8 mouse cellular contexts compared by ENCODE assay signal in genomic region chr4:53931499-53931898, GRCm38 (mm10).
A peak's percentile ranks its signal among the peaks of the same experiment; 100 is the strongest.
DNase-seq lines count a peak whose midpoint lies in the region; ATAC-seq and TF ChIP-seq lines count a peak whose summit lies in the region.

No protein-coding gene starts in this region.

- H3K79me2 ChIP-seq in liver, adult 2 months (ENCODE audit: control insufficient read depth, insufficient read depth, low read length), result no peaks in the 10 kb centered on the region

- H3K36me3 ChIP-seq in heart, embryonic 14.5 days (ENCODE audit: control insufficient read depth, insufficient read depth, low read length), result no peaks in the 10 kb centered on the region
- no peaks in the 10 kb centered on the region for H3K36me3 ChIP-seq in kidney, embryonic 16.5 days (ENCODE audit: insufficient read depth, low read length)
- no peaks in the 10 kb centered on the region for H3K36me3 ChIP-seq in liver, adult 2 months (ENCODE audit: control insufficient read depth, insufficient read depth, low read length)

- 7% methylated on average over 10 of the region's 10 CpGs for WGBS in heart, embryonic 14.5 days
- 13% methylated on average over 10 of the region's 10 CpGs for WGBS in kidney, embryonic 16.5 days
- WGBS in liver, adult 2 months, result 11% methylated on average over 10 of the region's 10 CpGs

- DNase-seq in B cell, adult 2 months, result peak; percentile 32 to 38
- peak; percentile 71 for DNase-seq in embryo, embryonic 9.5 days (ENCODE audit: extremely low spot score)
- DNase-seq in liver, adult 2 months (ENCODE audit: extremely low read depth, low read depth, low spot score), result peak; percentile 26
- DNase-seq in neural tube, embryonic 10.5 days (ENCODE audit: extremely low spot score, low spot score), result peak; percentile 55
- peak; percentile 4 for DNase-seq in thymus, postnatal 25 days

- H3K27me3 ChIP-seq in heart, embryonic 14.5 days (ENCODE audit: control insufficient read depth, insufficient read depth, low read length), result no peaks in the 10 kb centered on the region
- H3K27me3 ChIP-seq in kidney, embryonic 16.5 days (ENCODE audit: insufficient read depth, low read length), result no peaks in the 10 kb centered on the region
- H3K27me3 ChIP-seq in liver, adult 2 months (ENCODE audit: control insufficient read depth, insufficient read depth, low read length), result no peaks in the 10 kb centered on the region

- H3K4me1 ChIP-seq in heart, embryonic 14.5 days (ENCODE audit: control insufficient read depth in 2 of 2, insufficient read depth in 2 of 2, low read length in 2 of 2), result peaks cover 7 to 9% of the 10 kb centered on the region in 2 experiments; a peak in 3 of 4 replicates
- 0 out of 2 replicates have a peak, but pooled peaks cover 3% of the 10 kb centered on the region for H3K4me1 ChIP-seq in kidney, embryonic 16.5 days (ENCODE audit: insufficient read depth, low read length)
- no peaks in the 10 kb centered on the region for H3K4me1 ChIP-seq in liver, adult 2 months (ENCODE audit: control insufficient read depth, insufficient read depth, low read length)

- peak; percentile 94 for ATAC-seq in activated CD4-positive, CD25-positive, alpha-beta regulatory T cell, adult 4 months
- ATAC-seq in heart, embryonic 14.5 days (ENCODE audit: insufficient number of reproducible peaks, insufficient read depth, low FRiP score, low read depth), result peak; percentile 31; the same call in 1 of the 2 replicates
- peak; percentile 81 for ATAC-seq in kidney, embryonic 16.5 days (ENCODE audit: low FRiP score, low TSS enrichment)

- H3K9ac ChIP-seq in heart, embryonic 14.5 days (ENCODE audit: low read length), result 0 out of 2 replicates have a peak overlapping the region, but pooled peaks have one; percentile 14
- H3K9ac ChIP-seq in kidney, embryonic 16.5 days (replicated peaks; ENCODE audit: low read length), result peak overlapping the region; percentile 56
- no peak overlapping the region for H3K9ac ChIP-seq in liver, adult 2 months (ENCODE audit: low read depth, low read length)

- TF ChIP-seq POLR2A in liver, adult 2 months (IDR thresholded peaks at IDR 0.05; ENCODE audit: extremely low read depth, insufficient read depth, low read length), result no peak

- peak; percentile 90 for TF ChIP-seq CTCF in liver, adult 2 months (IDR thresholded peaks at IDR 0.05; ENCODE audit: low read depth, low read length)

- H3K9me3 ChIP-seq in heart, embryonic 14.5 days (ENCODE audit: control insufficient read depth, low read length), result no peaks in the 10 kb centered on the region
- no peaks in the 10 kb centered on the region for H3K9me3 ChIP-seq in kidney, embryonic 16.5 days (ENCODE audit: low read length)

- peak overlapping the region; percentile 21 to 39 for H3K4me3 ChIP-seq in heart, embryonic 14.5 days (ENCODE audit: control insufficient read depth in 1 of 2, insufficient read depth in 1 of 2, low read depth in 1 of 2, low read length in 2 of 2)
- H3K4me3 ChIP-seq in kidney, embryonic 16.5 days (ENCODE audit: low read length), result peak overlapping the region; percentile 33
- H3K4me3 ChIP-seq in liver, adult 2 months (ENCODE audit: insufficient read depth, low read depth, low read length), result no peak overlapping the region

- no peak overlapping the region for H3K27ac ChIP-seq in heart, embryonic 14.5 days (replicated peaks in 1 of 2; ENCODE audit: control insufficient read depth in 1 of 2, insufficient read depth in 1 of 2, low read depth in 2 of 2, low read length in 2 of 2)
- no peak overlapping the region for H3K27ac ChIP-seq in kidney, embryonic 16.5 days (ENCODE audit: low read length)
- no peak overlapping the region for H3K27ac ChIP-seq in liver, adult 2 months (replicated peaks; ENCODE audit: insufficient read depth, low read depth, low read length)

- H3K4me2 ChIP-seq in heart, embryonic 14.5 days (ENCODE audit: low read length), result peak overlapping the region; percentile 53
- peak overlapping the region; percentile 57 for H3K4me2 ChIP-seq in kidney, embryonic 16.5 days (replicated peaks; ENCODE audit: low read depth, low read length)

Comparison
In these comparisons a context has a peak if more than half of its experiments do, and no peak if none do; other contexts are left out.
1. DNase-seq: peak in every context shown above with its lines; median percentile 71 in embryo, embryonic 9.5 days; 55 in neural tube, embryonic 10.5 days; 35 in B cell, adult 2 months; 26 in liver, adult 2 months; 4 in thymus, postnatal 25 days.
2. ATAC-seq: peak in every context shown above with its lines; median percentile 94 in activated CD4-positive, CD25-positive, alpha-beta regulatory T cell, adult 4 months; 81 in kidney, embryonic 16.5 days; 31 in heart, embryonic 14.5 days.